Mouse (Mus musculus) stomach, postnatal 0 days (tissue): ENCODE measurements around the gene Ier3. TPM values are rescaled to one million over a fixed set of nuclear protein-coding genes. Genes with fewer than 3 reads are reported as not detected.

Source experiments
- ATAC-seq: fragments of 200-750 bp; cut with Nextera tagmentation; 2 replicates; pipeline ENCODE4 v1.8.0; 2017; ENCODE audit not compliant: low FRiP score, low TSS enrichment
- DNase-seq: peaks from one replicate; pipeline ENCODE4 v3.0.0-alpha.2; 2016; ENCODE audit warnings: low spot score
- H3K27ac ChIP-seq: fragments of 300-500 bp; sonication (generic); replicated peaks from 2 replicates; pipeline ENCODE4 v1.5.1; 2014; ENCODE audit warnings: mild to moderate bottlenecking, control low read depth
- H3K27me3 ChIP-seq: fragments of 300-500 bp; sonication (generic); 2 replicates; pipeline ENCODE4 v1.6.1; 2014; ENCODE audit warnings: low read length; ENCODE audit not compliant: control insufficient read depth, insufficient read depth
- H3K36me3 ChIP-seq: fragments of 300-500 bp; sonication (generic); 2 replicates; pipeline ENCODE4 v1.6.1; 2014; ENCODE audit warnings: low read length, mixed read lengths; ENCODE audit not compliant: control insufficient read depth, insufficient read depth
- H3K4me1 ChIP-seq: fragments of 300-500 bp; sonication (generic); replicated peaks from 2 replicates; pipeline ENCODE4 v1.6.1; 2014; ENCODE audit warnings: antibody characterized with exemption; ENCODE audit not compliant: control insufficient read depth, insufficient read depth
- H3K4me2 ChIP-seq: fragments of 300-500 bp; sonication (generic); replicated peaks from 2 replicates; pipeline ENCODE4 v1.6.1; 2014; ENCODE audit warnings: low read depth, mild to moderate bottlenecking, control low read depth, moderate library complexity
- H3K4me3 ChIP-seq: fragments of 300-500 bp; sonication (generic); 2 replicates; pipeline ENCODE4 v1.5.1; 2014; ENCODE audit warnings: low read depth, low read length, control low read depth
- H3K9ac ChIP-seq: fragments of 300-500 bp; sonication (generic); 2 replicates; pipeline ENCODE4 v1.6.1; 2014; ENCODE audit warnings: mild to moderate bottlenecking, low read length, control low read depth, mixed read lengths
- H3K9me3 ChIP-seq: fragments of 300-500 bp; sonication (generic); 2 replicates; pipeline ENCODE4 v1.6.1; 2016; ENCODE audit warnings: low read length; ENCODE audit not compliant: control insufficient read depth
- CTCF ChIP-seq: IDR thresholded peaks from 2 replicates; pipeline ENCODE4 v1.5.1; 2016; ENCODE audit warnings: antibody characterized with exemption, low read depth, mild to moderate bottlenecking, moderate library complexity
- EP300 ChIP-seq: optimal IDR thresholded peaks from 2 replicates; pipeline ENCODE3; 2016; ENCODE audit warnings: antibody characterized with exemption
- WGBS: fragments of 180-500 bp; shearing (Covaris S2); extraction: QIAGEN DNeasy Blood & Tissue Kit; methylation state at CpG from one replicate; pipeline ENCODE4 v1.1.7; 2014; 5-methylcytosine and 5-hydroxymethylcytosine counted together
- microRNA-seq: library from miRNA; unstranded; fragments of <30 nt; microRNA quantifications from one replicate; pipeline ENCODE4, GENCODE M21; 2016
- polyA plus RNA-seq: library from polyadenylated mRNA; unstranded; fragments of >200 nt; fragmentation: Nextera tagmentation; extraction: Ambion mirVana; gene quantifications from 2 replicates; pipeline ENCODE4 v1.2.1, GENCODE M21; 2015

The Ier3 gene
- polyA plus RNA-seq, 1 experiment from 2014 or later: 74.8 TPM

DNA sequence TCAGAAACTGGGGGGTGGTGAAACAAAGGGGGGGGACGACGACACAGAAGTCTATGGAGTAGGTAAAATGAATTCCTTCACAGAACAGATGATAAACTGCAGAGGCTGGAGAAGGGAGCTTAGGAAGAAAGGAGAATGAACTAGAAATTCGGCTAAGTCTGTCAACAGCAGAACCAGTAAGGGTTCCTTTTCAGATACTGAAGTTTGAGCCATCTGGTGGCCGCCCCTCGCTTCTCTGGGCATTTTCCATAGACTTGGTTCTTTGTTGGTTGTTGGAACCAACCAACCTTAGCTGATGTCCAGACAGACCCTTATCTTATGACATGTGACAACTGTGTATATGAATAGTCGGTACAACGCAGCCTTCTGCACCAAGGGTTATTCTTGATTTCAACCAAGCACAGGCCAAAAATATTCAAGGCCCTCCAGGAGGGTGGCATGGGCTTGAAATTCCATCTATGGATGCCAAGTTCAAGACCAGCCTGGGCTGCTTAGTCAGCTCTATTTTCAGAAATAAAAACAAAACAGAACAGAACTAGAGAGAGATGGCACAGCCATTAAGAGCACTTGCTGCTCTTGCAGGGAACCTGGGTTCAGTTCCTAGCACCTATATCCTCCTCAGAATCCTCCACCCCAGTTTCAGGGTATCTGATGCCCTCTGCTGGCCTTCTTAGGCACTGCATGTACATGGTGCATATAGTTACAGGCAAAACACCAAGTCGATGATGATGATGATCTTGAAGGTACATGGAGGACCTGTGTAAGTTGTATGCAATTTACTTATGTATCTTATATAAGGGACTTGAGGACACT lies 49.6 kb downstream of the Ier3 start:
- Histone ChIP-seq H3K4me3 (no peak overlapping the region), H3K36me3 (no peaks in the 10 kb centered on the region; the same call in 1 of the 2 replicates), H3K9ac (no peak overlapping the region), H3K27me3 (no peaks in the 10 kb centered on the region), H3K9me3 (no peaks in the 10 kb centered on the region), H3K4me2 (peak overlapping the region; percentile 85), H3K4me1 (peaks cover 3% of the 10 kb centered on the region; the same call in 1 of the 2 replicates), H3K27ac (peak overlapping the region; percentile 94)
- no peak for ATAC-seq
- TF ChIP-seq EP300 (peak; percentile 28), CTCF (peak; percentile 75)
- no peak for DNase-seq
- WGBS: 54% methylated on average over 8 of the region's 8 CpGs

Small RNA genes lying within 50 kb of the gene (microRNA-seq; reads per million reads assigned to microRNA genes)
- gene Gm28033: 2.3 reads per million

Other genes starting within 250 kb of the Ier3 start
- 7.6 and 8.6 TPM in 2 replicates for gene Sfta2, start 220.1 kb upstream of the Ier3 start, polyA plus RNA-seq
- 2.6 and 3.9 TPM in 2 replicates for gene Gm9573, start 195.0 kb upstream of the Ier3 start, polyA plus RNA-seq
- 768 and 930 TPM in 2 replicates for gene Mucl3, start 178.0 kb upstream of the Ier3 start, polyA plus RNA-seq
- 10.3 and 10.6 TPM in 2 replicates for gene Vars2, start 154.1 kb upstream of the Ier3 start, polyA plus RNA-seq
- 20.7 and 20.8 TPM in 2 replicates for gene Gtf2h4, start 147.9 kb upstream of the Ier3 start, polyA plus RNA-seq
- gene Ddr1, start 117.1 kb upstream of the Ier3 start, polyA plus RNA-seq: 50.8 TPM in 2 replicates
- gene Flot1, start 1.5 kb downstream of the Ier3 start, polyA plus RNA-seq: 41.0 and 43.5 TPM in 2 replicates
- 251 and 296 TPM in 2 replicates for gene Tubb5, start 16.6 kb downstream of the Ier3 start, polyA plus RNA-seq
- 2.1 and 2.2 TPM in 2 replicates for gene Mdc1, start 19.8 kb downstream of the Ier3 start, polyA plus RNA-seq
- gene Nrm, start 39.6 kb downstream of the Ier3 start, polyA plus RNA-seq: 27.3 and 27.4 TPM in 2 replicates
- 15.3 and 16.6 TPM in 2 replicates for gene Ppp1r18, start 43.9 kb downstream of the Ier3 start, polyA plus RNA-seq
- 14.2 and 19.3 TPM in 2 replicates for gene Dhx16, start 58.1 kb downstream of the Ier3 start, polyA plus RNA-seq
- 20.5 and 21.7 TPM in 2 replicates for gene 2310061I04Rik, start 75.7 kb downstream of the Ier3 start, polyA plus RNA-seq
- 12.7 and 14.5 TPM in 2 replicates for gene Atat1, start 88.4 kb downstream of the Ier3 start, polyA plus RNA-seq
- gene Mrps18b, start 94.7 kb downstream of the Ier3 start, polyA plus RNA-seq: 80.0 and 83.4 TPM in 2 replicates
- gene Ppp1r10, start 94.8 kb downstream of the Ier3 start, polyA plus RNA-seq: 13.9 and 17.4 TPM in 2 replicates
- 54.8 and 71.5 TPM in 2 replicates for gene Abcf1, start 148.1 kb downstream of the Ier3 start, polyA plus RNA-seq
- 24.6 and 25.1 TPM in 2 replicates for gene Gnl1, start 158.2 kb downstream of the Ier3 start, polyA plus RNA-seq
- 10.8 and 10.9 TPM in 2 replicates for gene Prr3, start 158.6 kb downstream of the Ier3 start, polyA plus RNA-seq
- gene H2-T24, start 198.9 kb downstream of the Ier3 start, polyA plus RNA-seq: 1.0 and 1.1 TPM in 2 replicates
- gene H2-T23, start 211.2 kb downstream of the Ier3 start, polyA plus RNA-seq: 35.9 and 40.2 TPM in 2 replicates
- 18.9 and 21.0 TPM in 2 replicates for gene H2-T22, start 221.1 kb downstream of the Ier3 start, polyA plus RNA-seq
- gene Gm6034, start 221.3 kb downstream of the Ier3 start, polyA plus RNA-seq: not detected in 2 replicates
- gene Gm11127, start 236.7 kb downstream of the Ier3 start, polyA plus RNA-seq: 0.08 and 0.10 TPM in 2 replicates